Mouse (Mus musculus) ES-CJ7 (cell line): Measurements from ENCODE around the gene Mlycd.
A peak's percentile ranks its signal among the peaks of the same experiment; 100 is the strongest.

Experiments
- DNase-seq: peaks from one replicate; pipeline ENCODE4 v3.0.0; 2011; ENCODE audit warnings: low read depth, low spot score

Mlycd gene

DNA sequence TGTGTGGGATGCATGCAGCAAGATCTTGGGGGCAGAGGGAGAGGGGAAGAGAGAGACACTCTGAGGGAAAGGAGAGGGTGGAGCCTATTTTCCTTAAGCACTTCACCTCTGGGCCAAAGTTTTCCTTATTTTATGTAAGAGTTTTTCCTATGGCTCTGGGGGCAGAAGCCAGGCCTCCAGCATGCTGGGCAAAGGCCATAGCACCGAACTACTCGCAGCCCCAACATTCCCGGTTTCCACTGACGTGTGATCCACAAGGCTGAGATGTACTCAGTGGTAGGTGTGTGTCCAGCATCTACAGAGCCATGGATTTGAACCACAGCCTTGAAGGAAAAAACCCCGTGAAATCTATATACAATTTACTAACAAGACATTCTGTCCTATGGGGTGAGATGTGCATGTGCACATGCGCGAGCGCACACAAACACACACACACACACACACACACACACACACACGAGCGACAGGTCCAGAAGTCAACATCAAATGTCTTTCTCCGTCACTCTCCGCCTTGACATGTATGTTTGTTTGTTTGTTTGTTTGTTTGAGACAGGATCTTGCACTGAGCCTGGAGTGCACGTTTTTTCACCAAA, 39.0 kb downstream of the Mlycd start, which contains the start of gene Osgin1:
TSS of gene Osgin1 (plus strand) at position 543 of the 593 bp plus-strand sequence.
- DNase-seq: no peak

- DNase-seq: no peak
These were observed 39.9 kb downstream of the Mlycd start for GRCm38 (mm10) chr8:119434569-119434968.

- DNase-seq: no peak
These were observed 40.8 kb downstream of the Mlycd start for GRCm38 (mm10) chr8:119435527-119435926.

GRCm38 (mm10) chr8:119436331-119436730, 41.7 kb downstream of the Mlycd start:
- no peak for DNase-seq

- DNase-seq: no peak
These were observed 42.3 kb downstream of the Mlycd start for GRCm38 (mm10) chr8:119436933-119437332.

DNA sequence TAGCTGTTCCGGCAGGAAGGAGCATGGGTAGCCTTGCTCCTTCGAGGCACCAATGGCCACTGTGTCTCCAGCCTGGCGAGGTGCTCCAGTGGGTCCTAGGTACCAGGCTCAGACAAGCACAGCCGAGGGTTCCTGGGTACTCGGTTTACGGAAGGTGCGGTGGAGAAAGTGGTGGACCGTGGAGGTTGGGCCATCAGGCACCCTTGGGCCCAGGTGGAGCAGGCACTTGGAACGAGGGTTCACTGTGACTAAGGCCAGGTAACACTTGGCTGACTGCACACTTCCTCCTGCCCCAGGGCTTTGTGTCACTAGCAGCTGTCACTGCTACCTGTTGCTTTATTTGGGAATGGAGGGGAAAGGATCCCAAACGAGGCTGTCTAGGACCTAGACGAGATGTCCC, 42.8 kb downstream of the Mlycd start:
- DNase-seq: no peak

- DNase-seq: no peak
These were observed 44.2 kb downstream of the Mlycd start for GRCm38 (mm10) chr8:119438876-119439275.

DNA sequence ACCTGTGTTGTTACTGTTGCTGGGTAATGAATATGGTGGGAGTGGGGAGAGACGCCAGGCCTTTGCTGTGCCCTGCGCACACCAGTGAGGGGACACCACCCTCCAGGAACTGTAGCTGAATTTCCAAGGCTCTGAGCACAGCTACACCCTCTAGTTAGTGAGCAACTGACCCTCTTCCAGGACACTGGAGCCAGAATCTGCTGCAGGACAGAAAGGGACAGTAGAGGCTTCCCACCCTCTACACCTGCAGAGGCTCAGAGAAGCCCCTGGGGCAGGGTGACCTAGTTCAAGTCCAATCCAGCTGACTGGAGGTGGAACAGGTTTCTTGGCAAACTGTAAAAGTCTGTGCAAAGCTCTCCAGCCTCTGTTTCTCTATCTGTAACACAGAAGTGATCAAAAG, 44.7 kb downstream of the Mlycd start:
- DNase-seq: no peak

- DNase-seq: no peak
These were observed 45.2 kb downstream of the Mlycd start for GRCm38 (mm10) chr8:119439893-119440249.

DNA sequence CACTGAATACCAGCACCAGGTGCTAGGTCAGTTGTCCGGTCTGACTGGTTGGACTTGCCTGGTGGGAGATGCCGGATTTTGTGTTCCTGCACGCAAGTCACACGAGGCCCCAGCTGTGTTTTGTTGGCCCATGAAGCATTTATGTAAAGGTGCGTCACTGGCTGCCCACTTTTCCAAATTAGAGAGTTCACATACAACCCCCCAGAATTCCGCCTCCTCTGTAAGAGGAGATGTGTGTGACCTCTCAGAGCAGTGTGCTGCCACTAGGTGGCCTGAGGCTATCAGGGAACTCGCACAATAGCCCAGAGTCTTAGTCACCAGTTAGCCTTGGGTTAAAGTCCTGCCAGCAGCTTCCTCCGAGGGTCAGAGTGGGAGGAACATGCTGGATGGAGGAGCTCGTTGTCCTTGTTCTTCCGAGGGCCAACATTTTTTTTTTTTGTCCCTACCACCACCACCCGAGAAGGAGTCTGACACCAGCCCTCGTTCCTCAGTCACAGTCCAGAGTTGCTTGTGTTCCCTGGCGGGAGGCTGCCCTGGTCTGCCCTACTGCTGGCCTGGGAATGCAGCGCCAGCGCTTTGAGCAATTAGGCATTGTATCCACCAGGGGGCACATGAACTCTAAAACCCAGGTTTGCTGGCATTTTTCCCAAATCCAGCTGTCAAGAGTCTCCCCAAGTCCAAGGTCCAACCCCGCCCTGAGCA, 45.7 kb downstream of the Mlycd start:
- DNase-seq: peak; percentile 89

DNA sequence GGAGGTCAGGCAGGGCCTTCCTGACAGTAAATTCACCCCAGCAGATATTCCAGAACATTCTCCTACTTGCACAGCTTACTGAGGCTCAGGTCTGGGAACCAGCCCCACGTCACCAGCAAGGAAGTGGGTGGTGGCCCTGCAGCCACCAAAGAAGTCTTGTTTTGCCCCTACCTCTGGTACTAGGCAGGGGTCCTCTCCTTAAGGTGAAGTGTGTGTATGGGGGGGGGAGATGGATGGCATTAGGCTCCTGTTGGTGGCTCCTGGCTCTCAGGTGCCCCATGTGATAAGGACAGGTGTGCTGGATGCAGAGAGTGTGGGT, 46.2 kb downstream of the Mlycd start:
- no peak for DNase-seq

GRCm38 (mm10) chr8:119442013-119442412, 47.3 kb downstream of the Mlycd start:
- no peak for DNase-seq

DNA sequence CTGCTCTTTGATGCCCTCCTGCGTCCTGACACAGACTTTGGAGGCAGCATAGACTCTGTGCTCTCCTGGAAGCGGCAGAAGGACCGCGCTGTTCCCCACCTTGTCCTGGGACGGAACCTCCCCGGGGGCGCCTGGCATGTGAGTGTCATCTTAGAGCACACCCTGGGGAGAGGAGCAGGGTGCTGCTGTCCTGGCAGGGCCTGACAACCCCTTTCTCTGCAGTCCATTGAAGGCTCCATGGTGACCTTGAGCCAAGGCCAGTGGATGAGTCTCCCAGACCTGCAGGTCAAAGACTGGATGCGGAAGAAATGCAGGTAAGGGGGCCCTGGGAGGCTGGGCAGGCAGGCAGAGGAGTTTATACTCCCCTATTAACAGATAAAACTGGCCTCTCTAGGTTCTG, 48.3 kb downstream of the Mlycd start:
- no peak for DNase-seq

DNA sequence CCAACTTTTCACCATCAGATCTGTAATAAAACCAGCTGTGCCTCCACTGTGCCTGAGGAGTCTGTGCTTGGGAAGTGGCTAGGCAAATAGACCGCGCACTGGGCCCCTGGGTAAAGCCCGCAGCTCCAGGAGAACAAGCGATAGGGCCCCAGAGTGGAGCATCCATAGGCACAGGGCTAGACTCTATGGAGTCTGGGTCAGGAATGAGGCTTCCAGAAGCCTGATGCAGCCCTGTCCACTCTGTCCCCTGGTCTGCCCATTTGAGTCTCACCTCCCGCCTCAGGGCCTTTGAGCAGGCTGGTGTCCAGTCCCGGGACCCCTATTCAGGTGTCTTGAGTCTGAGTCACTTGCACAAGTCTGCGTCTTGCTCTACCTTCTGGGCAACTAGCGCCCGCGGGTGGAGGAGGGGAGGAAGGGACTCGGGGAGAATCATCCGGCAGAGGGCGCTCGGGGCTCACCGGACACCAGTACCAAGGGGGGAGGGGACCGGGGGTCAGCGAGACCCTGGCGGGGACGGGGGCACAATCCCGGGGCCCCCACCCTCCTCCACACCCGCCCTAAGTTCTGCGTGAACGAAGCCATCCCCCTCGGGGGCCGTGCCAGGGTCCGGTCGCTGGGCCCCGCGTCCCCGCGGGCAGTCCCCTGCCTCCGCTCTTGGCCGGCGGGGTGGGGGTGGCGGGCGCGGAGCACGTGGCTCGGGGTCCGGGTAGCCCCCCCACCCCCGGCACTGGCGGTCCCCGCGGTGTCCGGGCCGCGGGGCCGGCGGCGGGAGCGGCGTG, 51.7 kb downstream of the Mlycd start, which contains the start of gene Necab2:
TSS of gene Necab2 (plus strand) at position 509 of the 779 bp plus-strand sequence.
- DNase-seq: peak; percentile 91

DNA sequence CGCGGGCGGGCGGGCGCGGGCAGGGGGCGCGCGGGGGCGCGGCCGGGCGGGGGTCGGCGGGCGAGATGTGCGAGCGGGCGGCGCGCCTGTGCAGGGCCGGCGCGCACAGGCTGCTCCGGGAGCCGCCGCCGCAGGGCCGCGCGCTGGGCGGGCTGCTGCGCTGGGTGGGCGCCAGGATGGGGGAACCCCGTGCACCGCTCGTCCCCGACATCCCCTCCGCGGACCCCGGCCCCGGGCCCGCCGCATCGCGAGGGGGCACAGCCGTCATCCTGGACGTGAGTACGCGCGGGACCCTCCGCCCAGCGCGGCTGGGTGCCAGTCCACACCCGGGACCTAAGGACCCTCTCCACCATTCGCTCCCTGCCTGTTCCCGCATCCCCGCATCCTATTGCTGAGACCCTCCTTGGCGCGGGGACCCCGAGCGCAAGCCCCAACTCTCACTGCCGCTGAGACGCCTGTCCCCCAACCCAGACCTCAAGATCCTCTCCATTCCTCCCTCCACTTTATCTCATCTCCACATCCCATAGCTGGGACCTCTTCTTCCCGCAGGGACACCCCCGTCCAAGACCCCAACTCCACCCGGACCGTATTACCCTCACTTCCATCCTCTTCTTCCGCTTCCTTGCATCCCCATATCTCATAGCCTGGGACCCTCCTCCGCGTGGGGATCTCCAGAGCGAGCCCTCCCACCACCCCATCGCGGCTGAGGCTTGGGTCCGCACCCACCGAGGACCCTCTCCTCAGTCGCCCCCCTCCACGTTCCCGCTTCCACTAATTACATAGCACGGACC, 52.5 kb downstream of the Mlycd start:
- no peak for DNase-seq

GRCm38 (mm10) chr8:119447781-119448170, 53.1 kb downstream of the Mlycd start:
- DNase-seq: no peak

DNA sequence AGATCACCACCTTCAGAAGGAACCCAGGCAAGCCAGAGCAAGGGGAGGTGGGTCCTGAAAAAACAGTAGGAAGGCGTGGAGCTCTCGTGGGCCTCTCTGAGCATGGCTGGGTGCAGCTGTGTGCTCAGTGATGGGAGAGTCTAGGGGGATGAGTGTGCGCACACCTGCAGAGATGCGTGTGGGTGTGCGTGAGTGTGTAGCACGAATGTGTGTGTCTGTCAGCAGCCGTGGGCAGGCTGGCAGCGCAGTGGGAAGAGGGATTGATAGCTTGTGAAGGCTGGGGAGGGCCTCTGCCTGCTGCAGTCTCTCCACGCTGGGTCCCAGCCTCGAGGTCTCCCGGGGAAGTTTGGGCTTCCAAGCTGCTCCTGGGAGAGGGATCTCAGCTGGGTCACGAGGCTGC, 54.9 kb downstream of the Mlycd start:
- no peak for DNase-seq

- DNase-seq: no peak
These were observed 56.5 kb downstream of the Mlycd start for GRCm38 (mm10) chr8:119451131-119451530.

GRCm38 (mm10) chr8:119452919-119453318, 58.2 kb downstream of the Mlycd start:
- no peak for DNase-seq

- no peak for DNase-seq
These were observed 61.4 kb downstream of the Mlycd start for GRCm38 (mm10) chr8:119456045-119456444.

- no peak for DNase-seq
These were observed 65.0 kb downstream of the Mlycd start for GRCm38 (mm10) chr8:119459724-119460123.
